Mouse (Mus musculus): ENCODE results near the gene Rnf114. TPM values are rescaled to one million over a fixed set of nuclear protein-coding genes. Genes with fewer than 3 reads are reported as not detected.

Gene Rnf114
- polyA plus RNA-seq, 1 experiment from 2014 or later: 131 TPM

DNA sequence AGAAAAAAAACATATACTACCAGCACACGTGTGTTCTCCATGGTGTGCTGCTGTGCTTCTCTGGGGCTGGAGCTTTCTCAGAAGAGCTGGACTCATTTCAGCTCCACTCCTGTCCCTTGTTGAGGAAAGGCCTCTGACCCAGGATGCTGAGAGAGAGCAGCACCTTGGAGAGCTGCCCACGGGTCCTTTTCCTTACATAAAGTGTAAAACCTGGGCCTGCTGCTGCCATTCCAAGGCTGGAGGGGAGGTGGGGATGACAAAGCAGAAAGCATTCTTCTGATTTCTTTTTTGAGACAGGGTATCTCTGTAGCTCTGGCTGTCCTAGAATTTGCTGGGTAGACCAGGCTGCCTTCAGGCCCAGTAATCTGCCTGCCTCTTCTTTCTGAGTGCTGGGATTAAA, 14.3 kb upstream of the Rnf114 start:
- WGBS: 47% methylated on average over 2 of the region's 2 CpGs
- H3K36me3 ChIP-seq (replicated peaks): peaks cover 13% of the 10 kb centered on the region
- H3K27ac ChIP-seq: no peak overlapping the region
- H3K4me2 ChIP-seq: no peak overlapping the region
- peaks cover 17% of the 10 kb centered on the region for H3K4me1 ChIP-seq
- no peaks in the 10 kb centered on the region for H3K27me3 ChIP-seq (replicated peaks)
- no peak overlapping the region for H3K9ac ChIP-seq
- no peak for ATAC-seq (replicated peaks)
- no peaks in the 10 kb centered on the region for H3K9me3 ChIP-seq
- no peak overlapping the region for H3K4me3 ChIP-seq

DNA sequence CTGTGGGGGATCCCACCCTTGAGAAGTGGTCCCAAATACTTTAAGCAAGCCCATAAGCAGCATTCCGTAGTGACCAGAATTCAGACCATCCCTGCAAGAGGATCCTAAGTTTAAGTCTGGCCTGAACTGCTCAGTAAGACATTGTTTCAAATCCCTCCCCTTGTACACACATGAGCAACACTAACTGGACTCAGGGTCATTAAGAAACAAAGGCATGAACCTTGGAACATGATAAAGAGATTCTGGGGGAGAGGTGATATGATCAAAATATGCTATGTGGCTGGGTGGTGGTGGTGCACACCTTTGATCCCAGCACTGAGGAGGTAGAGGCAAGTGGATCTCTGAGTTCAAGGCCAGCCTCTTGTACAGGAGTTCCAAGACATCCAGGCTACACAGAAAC, 12.9 kb upstream of the Rnf114 start:
- Histone ChIP-seq H3K9ac (no peak overlapping the region), H3K4me1 (peaks cover 17% of the 10 kb centered on the region), H3K27ac (no peak overlapping the region), H3K9me3 (no peaks in the 10 kb centered on the region), H3K27me3 (replicated peaks) (no peaks in the 10 kb centered on the region), H3K36me3 (replicated peaks) (peaks cover 20% of the 10 kb centered on the region), H3K4me3 (no peak overlapping the region), H3K4me2 (no peak overlapping the region)
- WGBS: 97% methylated on average over 1 of the region's 1 CpGs
- ATAC-seq (replicated peaks): no peak

DNA sequence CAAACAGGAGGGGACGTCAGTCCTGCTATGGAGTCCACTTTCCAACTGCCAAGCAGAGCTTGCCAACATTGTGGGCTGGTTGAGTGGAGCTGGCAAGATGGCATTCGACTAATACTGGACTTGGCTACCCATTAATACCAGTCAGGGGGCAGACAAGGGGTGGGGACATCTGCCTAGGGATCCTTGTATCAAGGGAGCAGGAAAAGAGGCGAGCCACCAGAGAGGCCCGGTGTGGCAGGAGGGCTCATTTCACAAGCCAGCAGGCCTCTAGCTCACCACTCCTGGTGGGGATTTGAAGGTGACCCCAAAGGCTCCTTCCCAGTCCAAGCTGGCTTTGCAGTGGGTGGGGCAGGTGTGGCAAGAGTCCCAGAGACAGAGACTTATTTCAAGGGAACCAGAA, 9.8 kb upstream of the Rnf114 start:
- Histone ChIP-seq H3K27me3 (replicated peaks) (no peaks in the 10 kb centered on the region), H3K36me3 (replicated peaks) (peaks cover 21% of the 10 kb centered on the region), H3K27ac (no peak overlapping the region), H3K9ac (no peak overlapping the region), H3K4me3 (no peak overlapping the region), H3K4me1 (0 out of 2 replicates have a peak, but pooled peaks cover 3% of the 10 kb centered on the region), H3K4me2 (no peak overlapping the region), H3K9me3 (no peaks in the 10 kb centered on the region)
- ATAC-seq (replicated peaks): no peak
- 83% methylated on average over 4 of the region's 4 CpGs for WGBS

DNA sequence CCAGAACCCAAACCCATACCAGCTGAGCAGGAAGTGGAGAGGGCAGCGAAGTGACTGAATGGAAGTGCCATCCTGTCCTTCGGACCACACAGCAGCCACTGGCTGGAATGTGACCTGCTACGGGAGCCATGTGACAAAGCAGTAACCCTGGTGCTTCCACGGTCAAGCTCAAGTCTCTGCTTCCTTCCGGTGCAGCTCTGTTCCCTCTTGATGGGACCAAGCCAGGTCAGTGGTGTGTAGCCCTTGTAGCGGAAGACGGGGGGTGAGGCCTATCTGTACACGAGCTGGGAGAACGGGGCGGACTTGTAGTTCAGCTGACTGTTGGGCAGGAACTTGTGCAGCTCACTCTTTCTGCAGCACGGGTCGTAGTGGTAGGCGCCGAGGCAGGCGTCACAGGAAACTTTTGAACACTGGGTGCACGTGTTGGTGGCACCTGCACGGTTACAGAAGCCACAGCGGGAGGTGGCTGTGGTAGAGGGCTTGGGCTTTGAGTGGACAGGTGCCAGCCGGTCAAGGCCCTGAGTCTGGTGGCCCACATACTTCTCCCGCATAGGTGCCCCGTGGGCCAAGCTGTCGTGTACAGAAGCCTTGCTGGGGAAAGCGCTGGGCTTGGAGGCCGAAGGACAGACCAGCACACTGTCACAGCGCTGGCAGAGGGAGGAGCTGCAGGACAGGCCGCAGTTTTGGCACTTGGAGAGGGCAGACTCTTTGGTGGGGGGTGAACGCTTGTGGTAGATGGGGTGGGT, 9.2 kb upstream of the Rnf114 start:
- WGBS: 95% methylated on average over 27 of the region's 27 CpGs
- no peak overlapping the region for H3K4me3 ChIP-seq

DNA sequence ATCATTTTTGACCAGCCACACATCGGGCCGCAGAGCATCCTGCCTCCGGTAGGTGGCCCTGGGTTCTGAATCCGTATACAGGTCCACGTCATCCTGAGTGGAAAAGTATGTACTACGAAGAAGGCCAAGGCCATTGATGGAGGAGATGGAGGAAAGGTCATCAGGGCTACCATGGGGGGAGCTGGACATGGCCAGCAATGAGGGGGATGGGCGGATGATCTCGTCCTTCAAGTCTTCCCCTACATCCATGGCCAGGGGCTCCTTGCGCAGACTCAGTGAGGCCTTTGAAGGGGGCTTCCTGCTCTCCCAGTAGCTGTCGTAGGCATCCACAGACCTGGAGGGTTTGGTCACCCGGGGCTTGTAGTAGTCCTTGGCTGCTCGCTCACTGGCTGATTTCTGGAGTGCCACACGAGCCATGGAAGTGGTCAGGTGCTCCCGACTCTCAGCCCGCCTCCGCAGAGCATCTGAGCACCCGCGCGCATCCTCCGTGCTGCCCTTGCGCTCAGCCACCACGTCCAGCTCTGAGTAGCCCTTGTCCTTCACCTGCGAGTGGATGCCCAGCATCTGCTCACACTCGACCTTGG, 8.5 kb upstream of the Rnf114 start:
- H3K4me2 ChIP-seq: no peak overlapping the region
- ATAC-seq (replicated peaks): no peak
- no peak overlapping the region for H3K4me3 ChIP-seq
- H3K9ac ChIP-seq: no peak overlapping the region
- H3K4me1 ChIP-seq: 0 out of 2 replicates have a peak, but pooled peaks cover 3% of the 10 kb centered on the region
- H3K9me3 ChIP-seq: no peaks in the 10 kb centered on the region
- H3K27me3 ChIP-seq (replicated peaks): no peaks in the 10 kb centered on the region
- H3K36me3 ChIP-seq (replicated peaks): peaks cover 21% of the 10 kb centered on the region
- H3K27ac ChIP-seq: no peak overlapping the region
- 96% methylated on average over 24 of the region's 24 CpGs for WGBS

More for the DNA sequence above, 9.2 kb upstream of the Rnf114 start:
- Histone ChIP-seq H3K9ac (no peak overlapping the region), H3K4me2 (no peak overlapping the region), H3K27ac (no peak overlapping the region), H3K4me1 (0 out of 2 replicates have a peak, but pooled peaks cover 3% of the 10 kb centered on the region), H3K27me3 (replicated peaks) (no peaks in the 10 kb centered on the region), H3K36me3 (replicated peaks) (peaks cover 21% of the 10 kb centered on the region), H3K9me3 (no peaks in the 10 kb centered on the region)
- ATAC-seq (replicated peaks): no peak

DNA sequence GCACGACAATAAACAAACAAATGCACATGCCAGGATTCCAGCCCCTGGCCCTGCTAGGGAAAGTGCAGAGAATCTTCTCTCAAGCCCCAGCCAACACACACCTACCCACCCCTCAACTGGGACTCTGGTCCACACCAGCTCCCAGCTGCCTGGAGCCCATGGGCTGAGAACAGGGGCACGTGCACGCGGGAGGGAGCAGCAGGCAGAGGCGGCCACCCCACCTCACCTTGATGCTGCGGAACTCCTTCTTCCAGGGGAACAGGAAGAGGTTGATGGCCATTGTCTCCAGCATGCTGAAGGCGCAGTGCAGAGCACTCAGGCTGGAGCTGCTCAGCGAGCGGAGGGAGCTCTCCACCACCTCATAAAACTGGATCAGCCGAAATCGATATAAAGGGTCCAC, 7.5 kb upstream of the Rnf114 start:
- WGBS: 88% methylated on average over 11 of the region's 11 CpGs
- no peak overlapping the region for H3K9ac ChIP-seq
- no peak overlapping the region for H3K4me2 ChIP-seq
- H3K4me3 ChIP-seq: no peak overlapping the region
- no peaks in the 10 kb centered on the region for H3K27me3 ChIP-seq (replicated peaks)
- no peak overlapping the region for H3K27ac ChIP-seq
- peaks cover 21% of the 10 kb centered on the region for H3K36me3 ChIP-seq (replicated peaks)
- ATAC-seq (replicated peaks): no peak
- H3K9me3 ChIP-seq: no peaks in the 10 kb centered on the region
- H3K4me1 ChIP-seq: 0 out of 2 replicates have a peak, but pooled peaks cover 3% of the 10 kb centered on the region

DNA sequence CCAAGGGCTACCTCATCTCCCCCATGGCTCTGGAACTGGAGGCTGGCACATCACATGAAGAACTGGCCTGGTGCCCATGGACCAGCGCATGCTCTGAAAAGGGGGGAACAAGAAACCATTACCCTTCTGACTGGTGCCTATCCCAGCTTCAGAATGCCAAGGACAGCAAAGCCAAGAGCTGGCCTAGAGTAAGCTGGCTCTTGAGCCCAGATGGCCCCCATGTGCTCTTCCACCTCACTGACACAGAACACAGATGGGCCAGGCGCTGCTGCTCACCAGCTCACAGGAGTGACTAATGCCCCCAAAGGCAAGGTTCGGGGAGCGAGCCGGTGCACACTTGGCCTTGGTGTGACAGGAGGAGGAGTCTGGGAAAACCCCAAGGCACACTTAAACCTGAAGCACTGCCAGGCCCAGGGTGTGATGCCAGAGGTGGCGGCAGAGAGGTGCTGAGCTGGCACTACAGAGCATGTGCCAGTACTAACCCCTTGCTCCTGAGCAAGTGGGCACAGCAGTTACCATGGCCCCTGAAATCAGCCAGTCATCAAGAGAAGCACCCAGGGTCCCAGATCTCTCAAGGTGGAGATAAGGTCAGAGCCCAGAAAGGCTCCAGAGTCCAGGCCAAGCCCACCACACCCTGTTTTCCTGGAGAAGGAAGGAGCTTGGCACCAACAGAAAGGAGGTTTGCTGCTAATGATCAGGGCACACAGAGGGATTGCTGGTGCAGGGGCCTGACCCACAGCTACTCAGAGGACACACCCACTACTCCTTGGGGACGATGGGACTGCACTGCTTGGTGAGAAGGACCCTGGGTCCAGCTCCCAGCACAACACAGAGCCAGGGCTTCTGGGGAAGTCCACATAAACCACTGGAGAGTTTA, 6.7 kb upstream of the Rnf114 start:
- ATAC-seq (replicated peaks): peak; percentile 56; the same call in 1 of the 2 replicates

DNA sequence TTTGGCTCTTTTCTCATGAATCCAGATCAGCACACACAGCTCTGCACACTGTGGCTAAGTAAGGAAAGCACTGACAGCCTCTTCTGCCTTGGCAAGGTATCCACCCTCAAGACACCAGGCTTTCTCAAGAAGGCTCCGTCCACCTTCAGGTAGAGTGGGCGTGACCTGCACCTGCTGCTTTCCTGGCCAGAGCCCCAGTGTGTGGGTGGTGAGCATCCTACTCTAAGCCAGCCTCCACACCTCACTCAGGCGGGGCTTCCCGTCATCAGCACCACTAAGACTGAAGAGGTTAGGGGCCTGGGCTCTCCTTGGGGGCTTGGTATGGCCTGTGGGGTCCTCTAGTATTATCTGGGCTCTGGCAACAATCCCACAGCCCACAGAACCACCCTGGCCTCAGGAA, 5.9 kb upstream of the Rnf114 start:
- Histone ChIP-seq H3K9ac (no peak overlapping the region), H3K4me3 (no peak overlapping the region), H3K27me3 (replicated peaks) (no peaks in the 10 kb centered on the region), H3K9me3 (no peaks in the 10 kb centered on the region), H3K27ac (no peak overlapping the region), H3K4me2 (no peak overlapping the region), H3K4me1 (peaks cover 16% of the 10 kb centered on the region), H3K36me3 (replicated peaks) (peaks cover 21% of the 10 kb centered on the region)
- no peak for ATAC-seq (replicated peaks)
- WGBS: 92% methylated on average over 4 of the region's 4 CpGs

More for the DNA sequence above, 6.7 kb upstream of the Rnf114 start:
- peaks cover 8% of the 10 kb centered on the region for H3K4me1 ChIP-seq
- no peak overlapping the region for H3K4me2 ChIP-seq
- no peaks in the 10 kb centered on the region for H3K27me3 ChIP-seq (replicated peaks)
- H3K9me3 ChIP-seq: no peaks in the 10 kb centered on the region
- H3K4me3 ChIP-seq: no peak overlapping the region
- H3K27ac ChIP-seq: no peak overlapping the region
- no peak overlapping the region for H3K9ac ChIP-seq
- H3K36me3 ChIP-seq (replicated peaks): peaks cover 21% of the 10 kb centered on the region
- 87% methylated on average over 7 of the region's 7 CpGs for WGBS

DNA sequence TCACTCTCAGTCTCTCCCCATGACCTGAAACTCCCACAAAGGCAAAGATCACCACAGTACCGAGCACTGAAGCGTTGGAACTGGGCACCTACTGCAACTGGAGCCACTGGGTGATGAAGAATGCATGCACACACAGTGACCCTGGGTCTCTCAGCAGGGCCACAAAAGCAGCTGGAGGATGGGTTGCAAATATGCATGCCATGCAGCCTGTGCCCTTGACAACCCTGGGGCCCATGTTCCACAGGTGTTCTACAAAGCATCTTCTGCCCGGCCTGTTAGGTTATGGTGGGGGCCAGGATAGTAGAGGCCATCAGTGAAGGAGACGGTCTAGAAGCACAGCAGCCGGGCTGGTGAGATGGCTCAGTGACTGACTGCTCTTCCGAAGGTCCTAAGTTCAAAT, 4.9 kb upstream of the Rnf114 start:
- Histone ChIP-seq H3K4me3 (no peak overlapping the region), H3K9ac (no peak overlapping the region), H3K27me3 (replicated peaks) (no peaks in the 10 kb centered on the region), H3K4me2 (no peak overlapping the region), H3K27ac (no peak overlapping the region), H3K4me1 (peaks cover 22% of the 10 kb centered on the region), H3K36me3 (replicated peaks) (peaks cover 17% of the 10 kb centered on the region), H3K9me3 (no peaks in the 10 kb centered on the region)
- 93% methylated on average over 6 of the region's 6 CpGs for WGBS
- ATAC-seq (replicated peaks): no peak

DNA sequence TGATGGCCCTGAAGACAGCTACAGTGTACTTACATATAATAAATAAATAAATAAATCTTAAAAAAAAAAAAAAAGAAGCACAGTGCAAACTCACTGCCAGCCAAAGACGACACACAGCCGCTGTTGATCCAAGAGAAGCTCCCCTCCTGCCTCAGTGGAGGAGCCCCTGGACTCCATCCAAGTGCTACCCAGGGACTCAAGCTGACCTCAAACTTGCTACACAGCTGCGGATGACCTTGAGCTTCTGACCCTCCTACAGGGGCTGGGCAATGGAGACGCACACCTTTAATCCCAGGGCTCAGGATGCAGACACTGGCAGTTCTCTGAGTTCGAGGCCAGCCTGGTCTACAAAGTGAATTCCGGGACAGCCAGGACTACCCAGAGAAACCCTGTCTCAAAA, 4.5 kb upstream of the Rnf114 start:
- H3K4me3 ChIP-seq: no peak overlapping the region
- H3K27me3 ChIP-seq (replicated peaks): no peaks in the 10 kb centered on the region
- H3K9me3 ChIP-seq: no peaks in the 10 kb centered on the region
- H3K4me1 ChIP-seq: peaks cover 22% of the 10 kb centered on the region
- no peak overlapping the region for H3K27ac ChIP-seq
- no peak for ATAC-seq (replicated peaks)
- no peak overlapping the region for H3K9ac ChIP-seq
- H3K4me2 ChIP-seq: no peak overlapping the region
- WGBS: 90% methylated on average over 6 of the region's 6 CpGs
- peaks cover 12% of the 10 kb centered on the region for H3K36me3 ChIP-seq (replicated peaks)

DNA sequence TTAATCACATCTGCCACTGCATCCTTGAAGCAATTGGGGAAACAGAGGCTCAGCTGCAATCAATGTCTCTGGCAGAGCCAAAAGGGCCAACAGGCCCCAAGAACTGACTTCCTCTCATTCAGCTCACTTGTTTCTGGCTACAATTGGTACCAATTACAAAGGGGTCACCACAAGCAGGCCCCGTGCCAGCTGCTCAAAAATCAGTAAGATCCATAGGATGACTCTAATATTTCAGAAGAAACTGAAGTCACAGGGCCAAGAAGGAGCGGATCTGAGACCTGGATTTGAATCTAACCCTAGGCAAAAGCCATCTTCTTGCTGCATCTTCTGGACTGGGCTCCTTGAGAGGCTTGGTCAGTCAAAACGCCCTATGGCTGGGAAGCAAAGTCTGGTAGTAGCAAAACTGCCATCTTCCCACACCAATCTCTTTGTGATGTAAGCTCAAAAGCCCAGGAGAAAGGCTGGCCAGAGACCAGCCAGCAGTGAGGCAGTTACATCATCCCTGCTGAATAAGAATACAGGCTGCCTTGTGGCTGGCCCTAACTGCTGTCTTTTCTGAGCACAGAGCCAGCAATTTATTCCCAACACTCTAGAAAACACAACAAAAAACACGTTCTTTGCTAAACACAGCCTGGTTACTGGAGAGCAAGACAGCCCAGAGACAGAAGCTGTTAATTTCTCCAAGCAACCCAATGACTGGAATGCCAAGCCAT, 1.5 kb upstream of the Rnf114 start:
- H3K36me3 ChIP-seq (replicated peaks): no peaks in the 10 kb centered on the region
- peak overlapping the region; percentile 82 for H3K4me2 ChIP-seq
- peak overlapping the region; percentile 98 for H3K27ac ChIP-seq
- H3K27me3 ChIP-seq (replicated peaks): no peaks in the 10 kb centered on the region
- peaks cover 24% of the 10 kb centered on the region for H3K4me1 ChIP-seq
- WGBS: 80% methylated on average over 4 of the region's 4 CpGs
- peak overlapping the region; percentile 94; the same call in 1 of the 2 replicates for H3K9ac ChIP-seq
- H3K4me3 ChIP-seq: peak overlapping the region; percentile 81
- ATAC-seq (replicated peaks): no peak
- no peaks in the 10 kb centered on the region for H3K9me3 ChIP-seq
